9 mouse cellular contexts compared by ENCODE assay signal in genomic region chr17:31330622-31331021, GRCm38 (mm10). TPM values are rescaled to one million over a fixed set of nuclear protein-coding genes. Genes with fewer than 3 reads are reported as not detected.
DNase-seq lines count a peak whose midpoint lies in the region; ATAC-seq lines count a peak whose summit lies in the region.
"Had no signal": no experiment of that assay in that cellular context is flagged by ENCODE, and none has a peak within 500 bp of the region (broad histone marks: within the 10 kb centered on the region; RNA-seq: fewer than 3 reads in every experiment).

No protein-coding gene starts in this region.

- intact Hi-C loops in gastrocnemius, postnatal 36 days (cut with DNase I), result loop anchor here (5.0 kb wide), 1 partner anchor 162 kb away; no protein-coding TSS in a partner anchor
- intact Hi-C loops in left cerebral cortex, postnatal 4 days (cut with DNase I), result no loop called here

- 40% methylated on average over 4 of the region's 4 CpGs for WGBS in kidney, embryonic 16.5 days
- 38% methylated on average over 4 of the region's 4 CpGs for WGBS in neural tube, embryonic 11.5 days

- no peak overlapping the region for H3K4me2 ChIP-seq in kidney, embryonic 16.5 days (replicated peaks; ENCODE audit: low read depth, low read length)
- no peak overlapping the region for H3K4me2 ChIP-seq in neural tube, embryonic 11.5 days (ENCODE audit: low read depth)
- H3K4me2 ChIP-seq: lung, embryonic 15.5 days had no signal

- H3K27me3 ChIP-seq in kidney, embryonic 16.5 days (ENCODE audit: insufficient read depth, low read length), result no peaks in the 10 kb centered on the region
- no peaks in the 10 kb centered on the region for H3K27me3 ChIP-seq in neural tube, embryonic 11.5 days (ENCODE audit: control insufficient read depth, insufficient read depth, low read length)
- H3K27me3 ChIP-seq: lung, embryonic 15.5 days had no signal

- peaks cover 4% of the 10 kb centered on the region for H3K4me1 ChIP-seq in kidney, embryonic 16.5 days (ENCODE audit: insufficient read depth, low read length)
- no peaks in the 10 kb centered on the region for H3K4me1 ChIP-seq in neural tube, embryonic 11.5 days (ENCODE audit: control insufficient read depth, insufficient read depth, low read length)

- DNase-seq in kidney, adult 11 months, result peak; percentile 63
- DNase-seq in MN1 (ENCODE audit: low spot score), result peak; percentile 41
- DNase-seq in cerebellum, adult 9-10 months, result peak; percentile 65
- peak; percentile 34 to 56 for DNase-seq in gastrocnemius, postnatal 36 days
- DNase-seq in left cerebral cortex, postnatal 4 days, result peak; percentile 79
- DNase-seq in neural tube, embryonic 11.5 days (ENCODE audit: low spot score), result peak; percentile 76
- DNase-seq in thymus, postnatal 4 days, result peak; percentile 80

- no peak overlapping the region for H3K27ac ChIP-seq in kidney, embryonic 16.5 days (ENCODE audit: low read length)
- no peak overlapping the region for H3K27ac ChIP-seq in neural tube, embryonic 11.5 days (ENCODE audit: low read depth, low read length)
- H3K27ac ChIP-seq: lung, embryonic 15.5 days had no signal

- no peaks in the 10 kb centered on the region for H3K36me3 ChIP-seq in kidney, embryonic 16.5 days (ENCODE audit: insufficient read depth, low read length)
- H3K36me3 ChIP-seq in neural tube, embryonic 11.5 days (ENCODE audit: control insufficient read depth, insufficient read depth, low read length), result no peaks in the 10 kb centered on the region
- H3K36me3 ChIP-seq: lung, embryonic 15.5 days had no signal

- no peak; the same call in 1 of the 2 replicates for ATAC-seq in kidney, embryonic 16.5 days (ENCODE audit: low FRiP score, low TSS enrichment)
- no peak for ATAC-seq in neural tube, embryonic 11.5 days (ENCODE audit: insufficient read depth, low FRiP score, low TSS enrichment)

- no peaks in the 10 kb centered on the region for H3K9me3 ChIP-seq in kidney, embryonic 16.5 days (ENCODE audit: low read length)
- no peaks in the 10 kb centered on the region for H3K9me3 ChIP-seq in neural tube, embryonic 11.5 days (ENCODE audit: control insufficient read depth, low read length)
- H3K9me3 ChIP-seq: lung, embryonic 15.5 days had no signal

- no peak overlapping the region for H3K9ac ChIP-seq in kidney, embryonic 16.5 days (replicated peaks; ENCODE audit: low read length)
- H3K9ac ChIP-seq in neural tube, embryonic 11.5 days (ENCODE audit: low read length), result no peak overlapping the region
- H3K9ac ChIP-seq: lung, embryonic 15.5 days had no signal

- no peak overlapping the region for H3K4me3 ChIP-seq in kidney, embryonic 16.5 days (ENCODE audit: low read length)
- no peak overlapping the region for H3K4me3 ChIP-seq in neural tube, embryonic 11.5 days (ENCODE audit: low read depth, low read length)
- H3K4me3 ChIP-seq: lung, embryonic 15.5 days had no signal

RNA-seq across cellular contexts. Expression of gene Slc37a1, which starts 44.0 kb away (rescaled TPM):
- polyA plus RNA-seq in kidney, embryonic 16.5 days (2015; fragmentation: Nextera tagmentation; extraction: Ambion mirVana), result 2.8 and 3.0 TPM in 2 replicates
- total RNA-seq in gastrocnemius, postnatal 36 days (2021), result 1 to 10 TPM; 3.3 to 3.6 TPM
- 10 to 100 TPM; 18.4 to 19.4 TPM for total RNA-seq in left cerebral cortex, postnatal 4 days (2021)
- polyA plus RNA-seq in neural tube, embryonic 11.5 days (2014; fragmentation: Nextera tagmentation; extraction: Ambion mirVana), result 11.2 and 13.9 TPM in 2 replicates

RNA-seq across cellular contexts. Expression of gene Rsph1, which starts 53.4 kb away (rescaled TPM):
- polyA plus RNA-seq in kidney, embryonic 16.5 days (2015; fragmentation: Nextera tagmentation; extraction: Ambion mirVana), result 2.0 and 2.3 TPM in 2 replicates
- total RNA-seq in gastrocnemius, postnatal 36 days (2021), result 1 to 10 TPM; 7.7 to 8.6 TPM
- total RNA-seq in left cerebral cortex, postnatal 4 days (2021), result 10 to 100 TPM; 11.9 to 12.6 TPM
- 0.95 and 1.7 TPM in 2 replicates for polyA plus RNA-seq in neural tube, embryonic 11.5 days (2014; fragmentation: Nextera tagmentation; extraction: Ambion mirVana)

RNA-seq across cellular contexts. Expression of gene Pde9a, which starts 55.4 kb away (rescaled TPM):
- 34.9 and 36.5 TPM in 2 replicates for polyA plus RNA-seq in kidney, embryonic 16.5 days (2015; fragmentation: Nextera tagmentation; extraction: Ambion mirVana)
- 1 to 10 TPM; 1.5 to 2.5 TPM for total RNA-seq in gastrocnemius, postnatal 36 days (2021)
- 10 to 100 TPM; 48.2 to 49.8 TPM for total RNA-seq in left cerebral cortex, postnatal 4 days (2021)
- 34.5 and 35.5 TPM in 2 replicates for polyA plus RNA-seq in neural tube, embryonic 11.5 days (2014; fragmentation: Nextera tagmentation; extraction: Ambion mirVana)

Comparison
In these comparisons a context has a peak if more than half of its experiments do, and no peak if none do; other contexts are left out.
1. RNA of gene Slc37a1, which starts 44.0 kb away (total RNA-seq): 18.4 to 19.4 TPM in left cerebral cortex, postnatal 4 days; 3.3 to 3.6 TPM in gastrocnemius, postnatal 36 days; every median in the first group is over 4 times any median in the second.
2. RNA of gene Pde9a, which starts 55.4 kb away (total RNA-seq): 48.2 to 49.8 TPM in left cerebral cortex, postnatal 4 days; 1.5 to 2.5 TPM in gastrocnemius, postnatal 36 days; every median in the first group is over 10 times any median in the second.
3. Peak in every context shown above with its lines, with median percentiles within 50 percentile points of each other: DNase-seq.